Mouse (Mus musculus): ENCODE results near the gene Sgo2a.
A peak's percentile ranks its signal among the peaks of the same experiment; 100 is the strongest.

Sgo2a gene

GRCm38 (mm10) chr1:57995432-57996132 lies at the start of gene Sgo2a:
Sgo2a (plus strand) TSS chr1:57995971.
- H3K36me3 ChIP-seq (ENCODE audit: insufficient read depth, low read length), result peaks cover 22% of the 10 kb centered on the region
- no peak for TF ChIP-seq POU5F1 (IDR thresholded peaks at IDR 0.05; ENCODE audit: borderline replicate concordance, low read length)
- no peak for TF ChIP-seq NANOG (IDR thresholded peaks at IDR 0.05; ENCODE audit: borderline replicate concordance, low read length)
- no peak for TF ChIP-seq CTCF (conservative IDR thresholded peaks at IDR 0.05; ENCODE audit: low read length)
- no peaks in the 10 kb centered on the region for H3K27me3 ChIP-seq (ENCODE audit: insufficient read depth, low read length)

GRCm38 (mm10) chr1:57947552-57948347 lies 48.0 kb upstream of the Sgo2a start:
- Histone ChIP-seq H3K4me1 (replicated peaks; ENCODE audit: low read depth, low read length) (peaks cover 15% of the 10 kb centered on the region), H3K9me3 (ENCODE audit: low read length) (no peaks in the 10 kb centered on the region), H3K27me3 (ENCODE audit: insufficient read depth, low read length) (0 out of 2 replicates have a peak, but pooled peaks cover 2% of the 10 kb centered on the region), H3K4me3 (replicated peaks; ENCODE audit: low read length) (no peak overlapping the region), H3K36me3 (ENCODE audit: insufficient read depth, low read length) (no peaks in the 10 kb centered on the region)
- no peak for TF ChIP-seq NANOG (IDR thresholded peaks at IDR 0.05; ENCODE audit: borderline replicate concordance, low read length)
- no peak for TF ChIP-seq POU5F1 (IDR thresholded peaks at IDR 0.05; ENCODE audit: borderline replicate concordance, low read length)
- TF ChIP-seq CTCF (conservative IDR thresholded peaks at IDR 0.05; ENCODE audit: low read length), result no peak

More at GRCm38 (mm10) chr1:57995432-57996132, at the start of gene Sgo2a:
- Histone ChIP-seq H3K9me3 (ENCODE audit: low read length) (no peaks in the 10 kb centered on the region), H3K4me1 (replicated peaks; ENCODE audit: low read depth, low read length) (peaks cover 41% of the 10 kb centered on the region), H3K4me3 (replicated peaks; ENCODE audit: low read length) (peak within 1 kb of the TSS; percentile 97)

GRCm38 (mm10) chr1:57949195-57949594 lies 46.6 kb upstream of the Sgo2a start:
- peaks cover 10% of the 10 kb centered on the region for H3K4me1 ChIP-seq (replicated peaks; ENCODE audit: low read depth, low read length)
- no peak overlapping the region for H3K4me3 ChIP-seq (replicated peaks; ENCODE audit: low read length)
- H3K9me3 ChIP-seq (ENCODE audit: low read length), result no peaks in the 10 kb centered on the region
- H3K36me3 ChIP-seq (ENCODE audit: insufficient read depth, low read length), result no peaks in the 10 kb centered on the region
- no peaks in the 10 kb centered on the region for H3K27me3 ChIP-seq (ENCODE audit: insufficient read depth, low read length)
- TF ChIP-seq POU5F1 (IDR thresholded peaks at IDR 0.05; ENCODE audit: borderline replicate concordance, low read length) (no peak), CTCF (conservative IDR thresholded peaks at IDR 0.05; ENCODE audit: low read length) (no peak), NANOG (IDR thresholded peaks at IDR 0.05; ENCODE audit: borderline replicate concordance, low read length) (no peak)

GRCm38 (mm10) chr1:57949716-57950115 lies 46.1 kb upstream of the Sgo2a start:
- TF ChIP-seq NANOG (IDR thresholded peaks at IDR 0.05; ENCODE audit: borderline replicate concordance, low read length) (no peak), CTCF (conservative IDR thresholded peaks at IDR 0.05; ENCODE audit: low read length) (no peak), POU5F1 (IDR thresholded peaks at IDR 0.05; ENCODE audit: borderline replicate concordance, low read length) (no peak)
- Histone ChIP-seq H3K27me3 (ENCODE audit: insufficient read depth, low read length) (no peaks in the 10 kb centered on the region), H3K9me3 (ENCODE audit: low read length) (no peaks in the 10 kb centered on the region), H3K4me3 (replicated peaks; ENCODE audit: low read length) (no peak overlapping the region), H3K36me3 (ENCODE audit: insufficient read depth, low read length) (0 out of 2 replicates have a peak, but pooled peaks cover 2% of the 10 kb centered on the region), H3K4me1 (replicated peaks; ENCODE audit: low read depth, low read length) (peaks cover 10% of the 10 kb centered on the region)

GRCm38 (mm10) chr1:57952509-57952908 lies 43.3 kb upstream of the Sgo2a start:
- Histone ChIP-seq H3K4me1 (replicated peaks; ENCODE audit: low read depth, low read length) (peaks cover 22% of the 10 kb centered on the region), H3K27me3 (ENCODE audit: insufficient read depth, low read length) (no peaks in the 10 kb centered on the region), H3K36me3 (ENCODE audit: insufficient read depth, low read length) (peaks cover 16% of the 10 kb centered on the region), H3K4me3 (replicated peaks; ENCODE audit: low read length) (no peak overlapping the region), H3K9me3 (ENCODE audit: low read length) (no peaks in the 10 kb centered on the region)
- TF ChIP-seq CTCF (conservative IDR thresholded peaks at IDR 0.05; ENCODE audit: low read length) (no peak), POU5F1 (IDR thresholded peaks at IDR 0.05; ENCODE audit: borderline replicate concordance, low read length) (no peak), NANOG (IDR thresholded peaks at IDR 0.05; ENCODE audit: borderline replicate concordance, low read length) (no peak)

- H3K9me3 ChIP-seq (ENCODE audit: low read length), result no peaks in the 10 kb centered on the region
- H3K4me3 ChIP-seq (replicated peaks; ENCODE audit: low read length), result no peak overlapping the region
- no peak for TF ChIP-seq CTCF (conservative IDR thresholded peaks at IDR 0.05; ENCODE audit: low read length)
- no peak for TF ChIP-seq NANOG (IDR thresholded peaks at IDR 0.05; ENCODE audit: borderline replicate concordance, low read length)
- TF ChIP-seq POU5F1 (IDR thresholded peaks at IDR 0.05; ENCODE audit: borderline replicate concordance, low read length), result no peak
- H3K4me1 ChIP-seq (replicated peaks; ENCODE audit: low read depth, low read length), result peaks cover 20% of the 10 kb centered on the region
- H3K36me3 ChIP-seq (ENCODE audit: insufficient read depth, low read length), result peaks cover 18% of the 10 kb centered on the region
- H3K27me3 ChIP-seq (ENCODE audit: insufficient read depth, low read length), result no peaks in the 10 kb centered on the region
Observed at GRCm38 (mm10) chr1:57953586-57954375, 42.0 kb upstream of the Sgo2a start.

- Histone ChIP-seq H3K4me1 (replicated peaks; ENCODE audit: low read depth, low read length) (peaks cover 20% of the 10 kb centered on the region), H3K9me3 (ENCODE audit: low read length) (no peaks in the 10 kb centered on the region), H3K4me3 (replicated peaks; ENCODE audit: low read length) (no peak overlapping the region), H3K36me3 (ENCODE audit: insufficient read depth, low read length) (peaks cover 24% of the 10 kb centered on the region), H3K27me3 (ENCODE audit: insufficient read depth, low read length) (no peaks in the 10 kb centered on the region)
- TF ChIP-seq CTCF (conservative IDR thresholded peaks at IDR 0.05; ENCODE audit: low read length), result no peak
- no peak for TF ChIP-seq NANOG (IDR thresholded peaks at IDR 0.05; ENCODE audit: borderline replicate concordance, low read length)
- TF ChIP-seq POU5F1 (IDR thresholded peaks at IDR 0.05; ENCODE audit: borderline replicate concordance, low read length), result no peak
Observed at GRCm38 (mm10) chr1:57954376-57954765, 41.4 kb upstream of the Sgo2a start.

GRCm38 (mm10) chr1:57955774-57956173 lies 40.0 kb upstream of the Sgo2a start:
- no peak overlapping the region for H3K4me3 ChIP-seq (replicated peaks; ENCODE audit: low read length)
- TF ChIP-seq NANOG (IDR thresholded peaks at IDR 0.05; ENCODE audit: borderline replicate concordance, low read length), result no peak
- no peak for TF ChIP-seq CTCF (conservative IDR thresholded peaks at IDR 0.05; ENCODE audit: low read length)
- TF ChIP-seq POU5F1 (IDR thresholded peaks at IDR 0.05; ENCODE audit: borderline replicate concordance, low read length), result no peak
- no peaks in the 10 kb centered on the region for H3K9me3 ChIP-seq (ENCODE audit: low read length)
- peaks cover 19% of the 10 kb centered on the region for H3K4me1 ChIP-seq (replicated peaks; ENCODE audit: low read depth, low read length)
- no peaks in the 10 kb centered on the region for H3K27me3 ChIP-seq (ENCODE audit: insufficient read depth, low read length)
- H3K36me3 ChIP-seq (ENCODE audit: insufficient read depth, low read length), result peaks cover 28% of the 10 kb centered on the region

All from E14TG2a.4 (cell line).